28 mouse cellular contexts compared by ENCODE assay signal in genomic region chr16:77140651-77141050, GRCm38 (mm10).
"Had no signal": no experiment of that assay in that cellular context is flagged by ENCODE, and none has a peak within 500 bp of the region (broad histone marks: within the 10 kb centered on the region; RNA-seq: fewer than 3 reads in every experiment).

No protein-coding gene starts in this region.

- H3K9ac ChIP-seq: heart, embryonic 13.5 days; heart, embryonic 15.5 days; hindbrain, embryonic 13.5 days; hindbrain, embryonic 15.5 days; kidney, embryonic 15.5 days; limb, embryonic 12.5 days; liver, embryonic 13.5 days; liver, embryonic 15.5 days had no signal

- H3K4me2 ChIP-seq: heart, embryonic 11.5 days; heart, embryonic 13.5 days; heart, embryonic 15.5 days; hindbrain, embryonic 13.5 days; hindbrain, embryonic 15.5 days; kidney, embryonic 15.5 days; limb, embryonic 12.5 days; liver, embryonic 11.5 days; liver, embryonic 13.5 days; liver, embryonic 15.5 days had no signal

- H3K27ac ChIP-seq: heart, adult 2 months; heart, embryonic 13.5 days; heart, embryonic 15.5 days; hindbrain, embryonic 13.5 days; hindbrain, embryonic 15.5 days; hindbrain, postnatal 0 days; kidney, embryonic 15.5 days; kidney, postnatal 0 days; limb, embryonic 10.5 days; limb, embryonic 12.5 days; liver, embryonic 13.5 days; liver, embryonic 15.5 days had no signal

- H3K27me3 ChIP-seq: heart, embryonic 13.5 days; heart, embryonic 15.5 days; hindbrain, embryonic 13.5 days; hindbrain, embryonic 15.5 days; kidney, embryonic 15.5 days; limb, embryonic 12.5 days; liver, embryonic 13.5 days; liver, embryonic 15.5 days had no signal

- DNase-seq: gastrocnemius, postnatal 14 days; gastrocnemius, postnatal 36 days; heart, adult 11 months; heart, adult 2 months; heart, postnatal 14 days; heart, postnatal 36 days; kidney, adult 11 months; kidney, adult 2 months; kidney, adult 9 months; kidney, postnatal 14 days; kidney, postnatal 36 days; layer of hippocampus, adult 9-11 months; layer of hippocampus, postnatal 36 days; liver; liver, embryonic 13.5 days had no signal

- H3K9me3 ChIP-seq: heart, embryonic 15.5 days; hindbrain, embryonic 13.5 days; hindbrain, embryonic 15.5 days; kidney, embryonic 15.5 days; limb, embryonic 10.5 days; limb, embryonic 12.5 days; liver, embryonic 13.5 days; liver, embryonic 15.5 days had no signal

- H3K4me3 ChIP-seq: heart, adult 2 months; heart, embryonic 13.5 days; heart, embryonic 15.5 days; hindbrain, embryonic 13.5 days; hindbrain, embryonic 15.5 days; kidney, embryonic 15.5 days; limb, embryonic 10.5 days; limb, embryonic 12.5 days; liver, embryonic 13.5 days; liver, embryonic 15.5 days had no signal

- ATAC-seq: hindbrain, postnatal 0 days; intestine, embryonic 16.5 days had no signal

- H3K36me3 ChIP-seq: heart, embryonic 13.5 days; heart, embryonic 15.5 days; hindbrain, embryonic 13.5 days; hindbrain, embryonic 15.5 days; kidney, embryonic 15.5 days; limb, embryonic 10.5 days; limb, embryonic 12.5 days; liver, embryonic 13.5 days; liver, embryonic 15.5 days had no signal

- H3K4me1 ChIP-seq: heart, embryonic 13.5 days; heart, embryonic 15.5 days; hindbrain, embryonic 13.5 days; hindbrain, embryonic 15.5 days; kidney, embryonic 15.5 days; limb, embryonic 10.5 days; liver, embryonic 13.5 days; liver, embryonic 15.5 days had no signal
